ENCODE assay signal across 9 mouse cellular contexts in the genomic region with DNA sequence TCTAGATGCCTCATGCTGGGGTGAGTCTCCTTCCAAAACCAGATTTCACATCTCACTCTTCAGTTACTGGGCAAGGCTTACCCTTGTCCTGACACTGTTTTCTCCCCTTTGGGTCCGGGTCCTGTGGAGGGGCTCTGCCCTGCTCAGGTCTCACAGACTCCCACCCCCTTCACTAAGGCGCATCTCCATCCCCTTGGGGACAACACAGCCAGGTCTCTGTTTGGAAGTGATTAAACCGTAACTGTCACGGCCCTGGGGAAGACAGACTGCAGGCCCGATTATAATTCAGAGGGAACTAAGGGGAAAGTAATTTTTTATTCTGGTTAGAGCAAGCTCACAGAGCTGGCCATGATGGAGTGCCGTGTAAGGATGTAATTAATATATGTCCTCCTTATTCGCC.
"Had no signal": no experiment of that assay in that cellular context is flagged by ENCODE, and none has a peak within 500 bp of the region (broad histone marks: within the 10 kb centered on the region; RNA-seq: fewer than 3 reads in every experiment).

No protein-coding gene starts in this region.

- DNase-seq: left cerebral cortex, postnatal 4 days; lung, adult 18-20 months; lung, postnatal 36 days; right cerebral cortex, postnatal 14 days; thymus, postnatal 36 days had no signal

- H3K9ac ChIP-seq: limb, embryonic 13.5 days; liver, embryonic 14.5 days had no signal

- H3K4me1 ChIP-seq: limb, embryonic 13.5 days had no signal

- H3K27ac ChIP-seq: kidney, postnatal 0 days; layer of hippocampus, adult 2 months; limb, embryonic 13.5 days; liver, embryonic 14.5 days had no signal

- H3K4me3 ChIP-seq: layer of hippocampus, adult 2 months; limb, embryonic 13.5 days had no signal

- H3K9me3 ChIP-seq: limb, embryonic 13.5 days had no signal

- H3K4me2 ChIP-seq: limb, embryonic 13.5 days had no signal

- H3K27me3 ChIP-seq: limb, embryonic 13.5 days had no signal
